Mouse (Mus musculus) kidney, embryonic 14.5 days (tissue): Measurements from ENCODE around the gene Hoxd4. TPM values are rescaled to one million over a fixed set of nuclear protein-coding genes. Genes with fewer than 3 reads are reported as not detected.

Source experiments
- ATAC-seq: fragments of 200-750 bp; cut with Nextera tagmentation; 2 replicates; pipeline ENCODE4 v1.8.0; 2017; ENCODE audit warnings: moderate number of reproducible peaks, mild to moderate bottlenecking, moderate TSS enrichment, moderate library complexity; ENCODE audit not compliant: low FRiP score, low TSS enrichment
- H3K27ac ChIP-seq: fragments of 300-500 bp; sonication (generic); 2 replicates; pipeline ENCODE4 v1.5.1; 2014; ENCODE audit warnings: low read depth, mild to moderate bottlenecking, low read length, moderate library complexity, mixed read lengths
- H3K27me3 ChIP-seq: fragments of 300-500 bp; sonication (generic); 2 replicates; pipeline ENCODE4 v1.6.1; 2014; ENCODE audit warnings: mild to moderate bottlenecking, low read length; ENCODE audit not compliant: control insufficient read depth, insufficient read depth
- H3K36me3 ChIP-seq: fragments of 300-500 bp; sonication (generic); 2 replicates; pipeline ENCODE4 v1.6.1; 2014; ENCODE audit warnings: low read length, mixed read lengths; ENCODE audit not compliant: control insufficient read depth, insufficient read depth
- H3K4me1 ChIP-seq: fragments of 300-500 bp; sonication (generic); 2 replicates; pipeline ENCODE4 v1.6.1; 2014; ENCODE audit warnings: low read length, mixed read lengths; ENCODE audit not compliant: control insufficient read depth, insufficient read depth
- H3K4me2 ChIP-seq: fragments of 300-500 bp; sonication (generic); replicated peaks from 2 replicates; pipeline ENCODE4 v1.6.1; 2014; ENCODE audit warnings: low read depth, mild to moderate bottlenecking, low read length
- H3K4me3 ChIP-seq: fragments of 300-500 bp; sonication (generic); 2 replicates; pipeline ENCODE4 v1.5.1; 2014; ENCODE audit warnings: mild to moderate bottlenecking, low read length
- H3K9ac ChIP-seq: fragments of 300-500 bp; sonication (generic); 2 replicates; pipeline ENCODE4 v1.6.1; 2014; ENCODE audit warnings: low read depth, mild to moderate bottlenecking, low read length, moderate library complexity
- H3K9me3 ChIP-seq: fragments of 300-500 bp; sonication (generic); 2 replicates; pipeline ENCODE4 v1.6.1; 2016; ENCODE audit warnings: low read length; ENCODE audit not compliant: control insufficient read depth
- WGBS: fragments of 180-500 bp; shearing (Covaris S2); extraction: QIAGEN DNeasy Blood & Tissue Kit; methylation state at CpG from one replicate; pipeline ENCODE4 v1.1.7; 2014; 5-methylcytosine and 5-hydroxymethylcytosine counted together
- polyA plus RNA-seq: library from polyadenylated mRNA; unstranded; fragments of >200 nt; fragmentation: Nextera tagmentation; extraction: Ambion mirVana; gene quantifications from 2 replicates; pipeline ENCODE4 v1.2.1, GENCODE M21; 2014

Gene Hoxd4
- polyA plus RNA-seq, 1 experiment from 2014 or later = 6.3 TPM

DNA sequence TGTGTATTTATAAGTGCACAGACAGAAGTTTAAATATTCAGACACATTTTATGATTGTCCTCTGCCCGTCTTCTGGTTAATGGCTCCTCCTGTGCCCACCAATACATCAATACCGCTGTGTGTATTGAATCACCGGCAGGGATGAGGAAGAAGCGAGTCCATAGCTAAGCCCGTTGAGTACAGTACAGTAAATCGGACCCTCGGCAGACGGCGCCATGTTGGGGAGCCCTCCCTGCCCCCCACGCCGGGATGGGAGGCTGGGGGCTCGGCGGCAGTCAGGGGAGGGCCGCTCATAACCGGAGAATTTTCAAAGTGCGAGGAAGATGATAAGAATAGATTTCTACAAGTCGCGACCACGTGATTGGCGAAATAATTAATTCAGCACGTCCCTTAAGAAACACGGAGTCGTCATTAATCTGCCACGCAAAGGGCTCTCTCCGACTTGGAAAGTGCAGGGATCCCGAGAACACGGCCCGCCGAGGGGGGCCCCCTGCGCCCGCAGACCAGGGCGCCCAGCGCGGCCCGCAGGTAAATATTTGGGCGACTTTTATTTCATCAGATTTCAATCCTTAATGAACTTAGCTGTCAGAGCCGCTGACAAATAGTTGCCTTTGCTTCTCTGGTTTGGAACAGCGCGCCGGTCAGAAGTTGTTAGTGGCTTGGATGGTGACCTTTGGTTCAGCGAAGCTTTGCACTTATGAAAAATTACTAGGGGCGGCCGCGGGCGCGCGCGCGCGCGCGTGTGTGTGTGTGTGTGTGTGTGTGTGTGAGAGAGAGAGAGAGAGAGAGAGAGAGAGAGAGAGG lies 21.0 kb downstream of the Hoxd4 start:
- Histone ChIP-seq H3K36me3 (peaks cover 12% of the 10 kb centered on the region), H3K9me3 (no peaks in the 10 kb centered on the region), H3K27me3 (peaks cover 2% of the 10 kb centered on the region; the same call in 1 of the 2 replicates), H3K9ac (peak overlapping the region; percentile 67), H3K4me1 (peaks cover 59% of the 10 kb centered on the region), H3K4me3 (peak overlapping the region; percentile 41), H3K4me2 (peak overlapping the region; percentile 74), H3K27ac (peak overlapping the region; percentile 88)
- WGBS = 1% methylated on average over 52 of the region's 52 CpGs
- ATAC-seq = no peak

- H3K9me3 ChIP-seq = no peaks in the 10 kb centered on the region
- H3K27ac ChIP-seq = peak overlapping the region; percentile 88; the same call in 1 of the 2 replicates
- 1% methylated on average over 16 of the region's 16 CpGs for WGBS
- H3K4me3 ChIP-seq = peak overlapping the region; percentile 41
- peaks cover 9% of the 10 kb centered on the region for H3K36me3 ChIP-seq
- H3K4me2 ChIP-seq = peak overlapping the region; percentile 74
- ATAC-seq = no peak
- peaks cover 57% of the 10 kb centered on the region for H3K4me1 ChIP-seq
- H3K9ac ChIP-seq = peak overlapping the region; percentile 67
- peaks cover 2% of the 10 kb centered on the region; the same call in 1 of the 2 replicates for H3K27me3 ChIP-seq
These were observed 21.6 kb downstream of the Hoxd4 start for GRCm38 (mm10) chr2:74733317-74733661.

- no peak for ATAC-seq
- Histone ChIP-seq H3K4me2 (peak overlapping the region; percentile 74), H3K9me3 (no peaks in the 10 kb centered on the region), H3K27ac (peak overlapping the region; percentile 88), H3K4me1 (peaks cover 57% of the 10 kb centered on the region), H3K9ac (peak overlapping the region; percentile 67), H3K4me3 (peak overlapping the region; percentile 41; the same call in 1 of the 2 replicates), H3K36me3 (peaks cover 4% of the 10 kb centered on the region; the same call in 1 of the 2 replicates), H3K27me3 (peaks cover 2% of the 10 kb centered on the region; the same call in 1 of the 2 replicates)
- WGBS = 8% methylated on average over 6 of the region's 6 CpGs
These were observed 22.0 kb downstream of the Hoxd4 start for GRCm38 (mm10) chr2:74733765-74734164.

- peaks cover 58% of the 10 kb centered on the region for H3K4me1 ChIP-seq
- ATAC-seq = no peak
- H3K9me3 ChIP-seq = no peaks in the 10 kb centered on the region
- 1% methylated on average over 13 of the region's 13 CpGs for WGBS
- H3K27me3 ChIP-seq = peaks cover 2% of the 10 kb centered on the region; the same call in 1 of the 2 replicates
- H3K4me3 ChIP-seq = peak overlapping the region; percentile 34; the same call in 1 of the 2 replicates
- H3K36me3 ChIP-seq = peaks cover 1% of the 10 kb centered on the region; the same call in 1 of the 2 replicates
- H3K27ac ChIP-seq = peak overlapping the region; percentile 95
- peak overlapping the region; percentile 67; the same call in 1 of the 2 replicates for H3K9ac ChIP-seq
- H3K4me2 ChIP-seq = peak overlapping the region; percentile 74
These were observed 22.7 kb downstream of the Hoxd4 start for GRCm38 (mm10) chr2:74734451-74734850.

DNA sequence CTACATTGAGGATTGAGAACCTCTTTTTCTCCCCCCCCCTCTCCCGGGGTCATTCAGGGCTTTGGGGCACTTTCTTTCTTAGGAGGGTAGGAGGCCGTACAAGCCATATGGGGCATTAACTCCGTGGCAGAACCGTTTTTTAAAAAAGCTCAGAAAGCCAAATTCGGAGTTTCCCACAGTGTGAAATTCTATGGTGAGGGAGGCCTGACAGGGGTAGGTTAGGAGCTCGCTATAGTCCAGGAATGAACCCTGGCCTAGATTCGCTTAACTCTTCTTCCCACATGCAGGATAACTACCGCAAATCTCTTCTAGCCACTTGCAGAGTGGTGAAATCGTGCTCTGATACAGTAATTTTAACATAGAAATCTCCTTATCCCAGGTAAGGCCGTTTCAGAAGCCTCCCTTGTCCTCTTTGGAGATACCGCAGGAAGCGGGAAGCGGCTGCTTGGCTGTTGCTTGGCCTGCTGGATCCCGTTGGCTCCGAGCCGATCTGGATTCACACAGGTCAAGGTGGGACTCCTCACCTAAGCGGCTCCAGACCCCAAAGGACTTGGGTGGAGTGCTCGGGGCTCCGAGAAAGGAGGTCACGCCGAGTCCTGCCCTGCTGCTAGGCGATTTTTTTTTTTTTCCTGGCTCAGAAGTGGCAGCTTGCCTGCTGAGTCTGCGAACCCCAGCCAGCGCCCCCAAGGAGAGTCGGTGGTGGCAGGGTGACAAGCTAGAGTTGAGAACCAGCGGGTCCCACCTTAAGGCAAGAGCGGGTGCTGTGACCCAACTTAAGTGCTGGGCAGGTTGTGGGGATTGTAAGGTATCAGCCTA lies 23.5 kb downstream of the Hoxd4 start:
- Histone ChIP-seq H3K4me1 (peaks cover 65% of the 10 kb centered on the region), H3K9me3 (no peaks in the 10 kb centered on the region), H3K4me2 (peak overlapping the region; percentile 74), H3K27ac (peak overlapping the region; percentile 95; the same call in 1 of the 2 replicates), H3K9ac (peak overlapping the region; percentile 67), H3K27me3 (peaks cover 2% of the 10 kb centered on the region; the same call in 1 of the 2 replicates), H3K36me3 (no peaks in the 10 kb centered on the region), H3K4me3 (peak overlapping the region; percentile 34)
- WGBS = 22% methylated on average over 27 of the region's 27 CpGs
- ATAC-seq = no peak

- H3K4me3 ChIP-seq = peak overlapping the region; percentile 34
- no peaks in the 10 kb centered on the region for H3K36me3 ChIP-seq
- peaks cover 2% of the 10 kb centered on the region; the same call in 1 of the 2 replicates for H3K27me3 ChIP-seq
- no peaks in the 10 kb centered on the region for H3K9me3 ChIP-seq
- H3K4me2 ChIP-seq = peak overlapping the region; percentile 74
- ATAC-seq = no peak
- H3K9ac ChIP-seq = peak overlapping the region; percentile 67
- peak overlapping the region; percentile 95; the same call in 1 of the 2 replicates for H3K27ac ChIP-seq
- peaks cover 73% of the 10 kb centered on the region for H3K4me1 ChIP-seq
- WGBS = 10% methylated on average over 41 of the region's 42 CpGs
These were observed 24.3 kb downstream of the Hoxd4 start for GRCm38 (mm10) chr2:74735851-74736687.

DNA sequence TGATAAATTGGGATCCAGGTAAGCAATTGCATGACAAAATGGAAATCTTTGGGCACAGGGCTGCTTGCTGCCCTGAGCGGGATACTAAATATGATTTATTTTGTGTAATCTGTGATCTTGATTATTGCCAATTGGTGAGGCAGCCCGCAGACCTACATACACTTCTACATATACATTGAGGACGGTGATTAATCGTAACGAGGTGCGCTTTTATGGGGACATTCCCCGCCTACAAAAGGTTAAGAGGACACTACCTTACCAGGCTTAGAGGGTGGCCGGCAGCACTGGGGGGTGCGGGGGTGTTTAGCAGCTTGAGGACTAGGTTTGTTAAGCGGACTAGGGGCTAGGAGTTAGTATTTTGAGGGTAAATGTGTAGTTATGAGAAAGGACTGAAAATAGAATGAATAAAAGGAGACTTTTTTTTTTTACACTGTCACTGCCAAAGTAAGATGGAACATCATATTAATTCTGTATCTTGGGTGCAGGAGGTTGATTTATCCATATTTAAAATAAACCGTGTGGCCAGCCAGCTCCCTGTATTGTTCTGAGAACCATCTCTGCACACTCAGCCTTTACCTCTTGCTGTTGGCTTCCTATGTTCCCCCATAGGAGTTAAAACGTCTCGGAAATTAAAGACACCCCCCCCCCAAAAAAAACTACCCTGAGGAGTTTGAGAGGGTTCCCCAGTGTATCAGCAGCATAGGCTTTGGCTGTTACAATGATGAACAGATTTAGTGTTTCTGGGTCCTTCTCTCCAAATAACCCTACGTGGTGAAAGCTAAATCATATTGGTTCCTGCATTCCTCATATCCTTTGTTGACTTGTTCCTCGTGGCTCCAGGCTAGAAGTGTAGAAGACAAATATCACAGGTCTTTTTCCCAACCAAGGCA lies 25.2 kb downstream of the Hoxd4 start:
- H3K4me2 ChIP-seq = peak overlapping the region; percentile 74
- WGBS = 28% methylated on average over 15 of the region's 15 CpGs
- H3K9me3 ChIP-seq = no peaks in the 10 kb centered on the region
- peaks cover 70% of the 10 kb centered on the region for H3K4me1 ChIP-seq
- peaks cover 2% of the 10 kb centered on the region; the same call in 1 of the 2 replicates for H3K27me3 ChIP-seq
- peak overlapping the region; percentile 67 for H3K9ac ChIP-seq
- peak overlapping the region; percentile 95; the same call in 1 of the 2 replicates for H3K27ac ChIP-seq
- peak overlapping the region; percentile 34 for H3K4me3 ChIP-seq
- no peaks in the 10 kb centered on the region for H3K36me3 ChIP-seq
- no peak for ATAC-seq
